Mouse (Mus musculus) hindbrain, embryonic 14.5 days (tissue): ENCODE results near the gene Ntrk3. TPM values are rescaled to one million over a fixed set of nuclear protein-coding genes. Genes with fewer than 3 reads are reported as not detected.

ENCODE experiments used
- ATAC-seq: fragments of 200-750 bp; cut with Nextera tagmentation; 2 replicates; pipeline ENCODE4 v1.8.0; 2017; ENCODE audit warnings: moderate number of reproducible peaks, mild to moderate bottlenecking, moderate TSS enrichment, moderate library complexity; ENCODE audit not compliant: low FRiP score
- DNase-seq: peaks from one replicate; pipeline ENCODE4 v3.0.0-alpha.2; 2015; ENCODE audit warnings: low spot score
- H3K27ac ChIP-seq: fragments of 300-500 bp; sonication (generic); 2 replicates; pipeline ENCODE4 v1.5.1; 2014; ENCODE audit warnings: mild to moderate bottlenecking, moderate library complexity
- H3K27me3 ChIP-seq: fragments of 300-500 bp; sonication (generic); 2 replicates; pipeline ENCODE4 v1.6.1; 2014; ENCODE audit warnings: mild to moderate bottlenecking, low read length, mixed read lengths; ENCODE audit not compliant: control insufficient read depth, insufficient read depth
- H3K36me3 ChIP-seq: fragments of 300-500 bp; sonication (generic); replicated peaks from 2 replicates; pipeline ENCODE4 v1.6.1; 2014; ENCODE audit not compliant: control insufficient read depth, insufficient read depth
- H3K4me1 ChIP-seq: fragments of 300-500 bp; sonication (generic); replicated peaks from 2 replicates; pipeline ENCODE4 v1.6.1; 2014; ENCODE audit warnings: antibody characterized with exemption, low read length, mixed read lengths; ENCODE audit not compliant: control insufficient read depth, insufficient read depth
- H3K4me2 ChIP-seq: fragments of 300-500 bp; sonication (generic); replicated peaks from 2 replicates; pipeline ENCODE4 v1.6.1; 2014; ENCODE audit warnings: mild to moderate bottlenecking, moderate library complexity
- H3K4me3 ChIP-seq: fragments of 300-500 bp; sonication (generic); replicated peaks from 2 replicates; pipeline ENCODE4 v1.5.1; 2014; ENCODE audit warnings: mild to moderate bottlenecking, low read length
- H3K9ac ChIP-seq: fragments of 300-500 bp; sonication (generic); 2 replicates; pipeline ENCODE4 v1.6.1; 2014
- H3K9me3 ChIP-seq: fragments of 300-500 bp; sonication (generic); 2 replicates; pipeline ENCODE4 v1.6.1; 2016; ENCODE audit warnings: low read length; ENCODE audit not compliant: control insufficient read depth
- WGBS: fragments of 180-500 bp; shearing (Covaris S2); extraction: QIAGEN DNeasy Blood & Tissue Kit; methylation state at CpG from one replicate; pipeline ENCODE4 v1.1.7; 2014; 5-methylcytosine and 5-hydroxymethylcytosine counted together
- polyA plus RNA-seq: library from polyadenylated mRNA; unstranded; fragments of >200 nt; fragmentation: Nextera tagmentation; extraction: Ambion mirVana; gene quantifications from 2 replicates; pipeline ENCODE4 v1.2.1, GENCODE M21; 2014

Gene Ntrk3
- polyA plus RNA-seq, 1 experiment from 2014 or later: 25.9 TPM

GRCm38 (mm10) chr7:78605538-78606130 is 132.2 kb downstream of the Ntrk3 start:
- H3K4me3 ChIP-seq: no peak overlapping the region
- no peak overlapping the region for H3K9ac ChIP-seq
- no peaks in the 10 kb centered on the region for H3K27me3 ChIP-seq
- no peaks in the 10 kb centered on the region for H3K36me3 ChIP-seq
- DNase-seq (no peak), ATAC-seq (no peak)
- no peak overlapping the region for H3K4me2 ChIP-seq
- no peaks in the 10 kb centered on the region for H3K4me1 ChIP-seq
- WGBS: 23% methylated on average over 5 of the region's 5 CpGs
- H3K27ac ChIP-seq: no peak overlapping the region
- H3K9me3 ChIP-seq: no peaks in the 10 kb centered on the region

GRCm38 (mm10) chr7:78603922-78604321 is 133.9 kb downstream of the Ntrk3 start:
- ATAC-seq (no peak), DNase-seq (no peak)
- H3K9ac ChIP-seq: no peak overlapping the region
- H3K36me3 ChIP-seq: no peaks in the 10 kb centered on the region
- no peak overlapping the region for H3K27ac ChIP-seq
- H3K4me2 ChIP-seq: no peak overlapping the region
- no peak overlapping the region for H3K4me3 ChIP-seq
- 32% methylated on average over 7 of the region's 7 CpGs for WGBS
- H3K4me1 ChIP-seq: no peaks in the 10 kb centered on the region
- H3K9me3 ChIP-seq: no peaks in the 10 kb centered on the region
- no peaks in the 10 kb centered on the region for H3K27me3 ChIP-seq

GRCm38 (mm10) chr7:78601851-78602250 is 136.0 kb downstream of the Ntrk3 start:
- DNase-seq (no peak), ATAC-seq (no peak)
- 89% methylated on average over 3 of the region's 3 CpGs for WGBS
- Histone ChIP-seq H3K9ac (no peak overlapping the region), H3K36me3 (no peaks in the 10 kb centered on the region), H3K27me3 (no peaks in the 10 kb centered on the region), H3K4me1 (peaks cover 16% of the 10 kb centered on the region), H3K4me3 (no peak overlapping the region), H3K4me2 (no peak overlapping the region), H3K9me3 (no peaks in the 10 kb centered on the region), H3K27ac (no peak overlapping the region)

GRCm38 (mm10) chr7:78600886-78601285 is 136.9 kb downstream of the Ntrk3 start:
- H3K4me3 ChIP-seq: no peak overlapping the region
- H3K36me3 ChIP-seq: no peaks in the 10 kb centered on the region
- H3K4me2 ChIP-seq: no peak overlapping the region
- no peak overlapping the region for H3K27ac ChIP-seq
- no peaks in the 10 kb centered on the region for H3K27me3 ChIP-seq
- no peak for DNase-seq
- H3K4me1 ChIP-seq: peaks cover 16% of the 10 kb centered on the region
- WGBS: 93% methylated on average over 6 of the region's 6 CpGs
- no peak overlapping the region for H3K9ac ChIP-seq
- H3K9me3 ChIP-seq: no peaks in the 10 kb centered on the region
- no peak for ATAC-seq

GRCm38 (mm10) chr7:78599941-78600677 is 137.7 kb downstream of the Ntrk3 start:
- Histone ChIP-seq H3K9me3 (no peaks in the 10 kb centered on the region), H3K9ac (no peak overlapping the region), H3K4me2 (no peak overlapping the region), H3K4me1 (peaks cover 16% of the 10 kb centered on the region), H3K27me3 (no peaks in the 10 kb centered on the region), H3K4me3 (no peak overlapping the region), H3K36me3 (no peaks in the 10 kb centered on the region), H3K27ac (no peak overlapping the region)
- WGBS: 82% methylated on average over 6 of the region's 6 CpGs
- ATAC-seq: no peak
- DNase-seq: no peak

- no peak overlapping the region for H3K9ac ChIP-seq
- no peak for DNase-seq
- peak overlapping the region; percentile 13; the same call in 1 of the 2 replicates for H3K4me2 ChIP-seq
These were observed 139.7 kb downstream of the Ntrk3 start for GRCm38 (mm10) chr7:78598147-78598546.

GRCm38 (mm10) chr7:78597251-78598129 is 140.3 kb downstream of the Ntrk3 start:
- Histone ChIP-seq H3K36me3 (no peaks in the 10 kb centered on the region), H3K4me2 (no peak overlapping the region), H3K27ac (no peak overlapping the region), H3K27me3 (no peaks in the 10 kb centered on the region), H3K9me3 (no peaks in the 10 kb centered on the region), H3K4me1 (peaks cover 16% of the 10 kb centered on the region), H3K4me3 (no peak overlapping the region), H3K9ac (no peak overlapping the region)
- no peak for DNase-seq
- no peak for ATAC-seq
- 31% methylated on average over 15 of the region's 15 CpGs for WGBS

More at GRCm38 (mm10) chr7:78598147-78598546, 139.7 kb downstream of the Ntrk3 start:
- Histone ChIP-seq H3K36me3 (no peaks in the 10 kb centered on the region), H3K27ac (no peak overlapping the region), H3K4me3 (no peak overlapping the region), H3K4me1 (peaks cover 16% of the 10 kb centered on the region), H3K9me3 (no peaks in the 10 kb centered on the region), H3K27me3 (no peaks in the 10 kb centered on the region)
- 31% methylated on average over 12 of the region's 12 CpGs for WGBS
- 0 out of 2 replicates have a peak, but pooled peaks have one; percentile 38 for ATAC-seq

GRCm38 (mm10) chr7:78596556-78596955 is 141.3 kb downstream of the Ntrk3 start:
- peaks cover 16% of the 10 kb centered on the region for H3K4me1 ChIP-seq
- H3K27ac ChIP-seq: no peak overlapping the region

GRCm38 (mm10) chr7:78595895-78596294 is 141.9 kb downstream of the Ntrk3 start:
- Histone ChIP-seq H3K4me3 (no peak overlapping the region), H3K9me3 (no peaks in the 10 kb centered on the region), H3K9ac (no peak overlapping the region), H3K4me1 (peaks cover 16% of the 10 kb centered on the region), H3K36me3 (no peaks in the 10 kb centered on the region), H3K27ac (no peak overlapping the region), H3K27me3 (no peaks in the 10 kb centered on the region), H3K4me2 (no peak overlapping the region)
- DNase-seq (peak; percentile 89), ATAC-seq (peak; percentile 73; the same call in 1 of the 2 replicates)
- WGBS: 4% methylated on average over 4 of the region's 4 CpGs

More at GRCm38 (mm10) chr7:78596556-78596955, 141.3 kb downstream of the Ntrk3 start:
- no peaks in the 10 kb centered on the region for H3K27me3 ChIP-seq
- no peaks in the 10 kb centered on the region for H3K36me3 ChIP-seq
- H3K9me3 ChIP-seq: no peaks in the 10 kb centered on the region
- H3K4me3 ChIP-seq: no peak overlapping the region
- no peak for ATAC-seq
- 50% methylated on average over 5 of the region's 5 CpGs for WGBS
- H3K4me2 ChIP-seq: no peak overlapping the region
- no peak for DNase-seq
- no peak overlapping the region for H3K9ac ChIP-seq
